ENCODE assay signal across 9 mouse cellular contexts in genomic region chr15:78384220-78385116, GRCm38 (mm10). TPM values are rescaled to one million over a fixed set of nuclear protein-coding genes. Genes with fewer than 3 reads are reported as not detected.
DNase-seq lines count a peak whose midpoint lies in the region; ATAC-seq lines count a peak whose summit lies in the region.
"Had no signal": no experiment of that assay in that cellular context is flagged by ENCODE, and none has a peak within 500 bp of the region (broad histone marks: within the 10 kb centered on the region; RNA-seq: fewer than 3 reads in every experiment).

No protein-coding gene starts in this region.

- H3K4me2 ChIP-seq in intestine, embryonic 16.5 days (ENCODE audit: low read depth, low read length), result no peak overlapping the region
- H3K4me2 ChIP-seq: limb, embryonic 15.5 days; neural tube, embryonic 12.5 days had no signal

- DNase-seq in kidney, adult 9 months, result peak; percentile 28
- no peak for DNase-seq in kidney, adult 8-10 months
- DNase-seq in right cerebral cortex, postnatal 10 days (ENCODE audit: low spot score in 2 of 2), result peak; percentile 64 to 67
- DNase-seq in right cerebral cortex, postnatal 36 days (ENCODE audit: low spot score in 2 of 2), result no peak
- DNase-seq in cerebellum, postnatal 36 days, result no peak

- H3K36me3 ChIP-seq in intestine, embryonic 16.5 days (ENCODE audit: control insufficient read depth, insufficient read depth, low read length), result no peaks in the 10 kb centered on the region
- H3K36me3 ChIP-seq: limb, embryonic 15.5 days; neural tube, embryonic 12.5 days had no signal

- no peak overlapping the region for H3K9ac ChIP-seq in intestine, embryonic 16.5 days (ENCODE audit: low read depth, low read length)
- H3K9ac ChIP-seq: limb, embryonic 15.5 days; neural tube, embryonic 12.5 days had no signal

- ATAC-seq in intestine, embryonic 16.5 days, result peak; percentile 81
- ATAC-seq in megakaryocyte-erythroid progenitor cell, adult 5-6 weeks (replicated peaks; ENCODE audit: low FRiP score, low TSS enrichment, poor library complexity, severe bottlenecking), result no peak

- 54% methylated on average over 7 of the region's 7 CpGs for WGBS in intestine, embryonic 16.5 days

- H3K4me3 ChIP-seq in intestine, embryonic 16.5 days (ENCODE audit: low read length), result no peak overlapping the region
- H3K4me3 ChIP-seq: limb, embryonic 15.5 days; neural tube, embryonic 12.5 days had no signal

- peak overlapping the region; percentile 9 for H3K27ac ChIP-seq in intestine, embryonic 16.5 days (ENCODE audit: low read length)
- H3K27ac ChIP-seq: limb, embryonic 15.5 days; neural tube, embryonic 12.5 days had no signal

- H3K27me3 ChIP-seq in intestine, embryonic 16.5 days (replicated peaks; ENCODE audit: control insufficient read depth, insufficient read depth, low read length), result peaks cover 13% of the 10 kb centered on the region; the same call in 1 of the 2 replicates
- H3K27me3 ChIP-seq: limb, embryonic 15.5 days; neural tube, embryonic 12.5 days had no signal

- H3K4me1 ChIP-seq in intestine, embryonic 16.5 days (ENCODE audit: control insufficient read depth, insufficient read depth, low read length), result peaks cover 8% of the 10 kb centered on the region
- H3K4me1 ChIP-seq: limb, embryonic 15.5 days; neural tube, embryonic 12.5 days had no signal

- no peaks in the 10 kb centered on the region for H3K9me3 ChIP-seq in intestine, embryonic 16.5 days (ENCODE audit: control insufficient read depth, low read length)
- H3K9me3 ChIP-seq: limb, embryonic 15.5 days; neural tube, embryonic 12.5 days had no signal

RNA-seq across cellular contexts. Expression of gene Tex33, which starts 11.2 kb away (rescaled TPM):
- polyA plus RNA-seq in intestine, embryonic 16.5 days (2015; fragmentation: Nextera tagmentation; extraction: Ambion mirVana), result not detected in 2 replicates
- not detected in 2 replicates for total RNA-seq in megakaryocyte-erythroid progenitor cell, adult 5-6 weeks (2014; fragmentation: Nextera tagmentation)
- total RNA-seq in megakaryocyte-erythroid progenitor cell, adult 5-6 weeks (2017), result not detected in 2 replicates
- polyA plus RNA-seq: limb, embryonic 15.5 days; neural tube, embryonic 12.5 days had no signal

RNA-seq across cellular contexts. Expression of gene Tst, which starts 21.2 kb away (rescaled TPM):
- polyA plus RNA-seq in intestine, embryonic 16.5 days (2015; fragmentation: Nextera tagmentation; extraction: Ambion mirVana), result 62.9 and 68.1 TPM in 2 replicates
- 6.4 and 10.2 TPM in 2 replicates for total RNA-seq in megakaryocyte-erythroid progenitor cell, adult 5-6 weeks (2014; fragmentation: Nextera tagmentation)
- total RNA-seq in megakaryocyte-erythroid progenitor cell, adult 5-6 weeks (2017), result 0.80 and 2.1 TPM in 2 replicates

RNA-seq across cellular contexts. Expression of gene Mpst, which starts 21.7 kb away (rescaled TPM):
- polyA plus RNA-seq in intestine, embryonic 16.5 days (2015; fragmentation: Nextera tagmentation; extraction: Ambion mirVana), result 3.0 and 3.4 TPM in 2 replicates
- total RNA-seq in megakaryocyte-erythroid progenitor cell, adult 5-6 weeks (2014; fragmentation: Nextera tagmentation), result 18.7 and 23.2 TPM in 2 replicates
- 37.0 and 41.1 TPM in 2 replicates for total RNA-seq in megakaryocyte-erythroid progenitor cell, adult 5-6 weeks (2017)

RNA-seq across cellular contexts. Expression of gene Kctd17, which starts 43.9 kb away (rescaled TPM):
- polyA plus RNA-seq in intestine, embryonic 16.5 days (2015; fragmentation: Nextera tagmentation; extraction: Ambion mirVana), result 20.2 and 23.6 TPM in 2 replicates
- 0.82 TPM in 1 of 2 replicates, not detected in the other for total RNA-seq in megakaryocyte-erythroid progenitor cell, adult 5-6 weeks (2014; fragmentation: Nextera tagmentation)
- 2.2 TPM in 1 of 2 replicates, not detected in the other for total RNA-seq in megakaryocyte-erythroid progenitor cell, adult 5-6 weeks (2017)

RNA-seq across cellular contexts. Expression of gene Csf2rb, which starts 58.9 kb away (rescaled TPM):
- polyA plus RNA-seq in intestine, embryonic 16.5 days (2015; fragmentation: Nextera tagmentation; extraction: Ambion mirVana), result 2.1 and 2.4 TPM in 2 replicates
- 0.11 and 2.9 TPM in 2 replicates for total RNA-seq in megakaryocyte-erythroid progenitor cell, adult 5-6 weeks (2014; fragmentation: Nextera tagmentation)
- 0.33 and 1.7 TPM in 2 replicates for total RNA-seq in megakaryocyte-erythroid progenitor cell, adult 5-6 weeks (2017)

Comparison
In these comparisons a context has a peak if more than half of its experiments do, and no peak if none do; other contexts are left out.
1. DNase-seq: peak in kidney, adult 9 months (single experiment) and right cerebral cortex, postnatal 10 days (2 of 2); none in kidney, adult 8-10 months (0 of 2), right cerebral cortex, postnatal 36 days (0 of 2) and cerebellum, postnatal 36 days (0 of 2).